Mouse (Mus musculus) limb, embryonic 14.5 days (tissue): ENCODE measurements around the gene Atp7a. TPM values are rescaled to one million over a fixed set of nuclear protein-coding genes. Genes with fewer than 3 reads are reported as not detected.

Experiments
- ATAC-seq: fragments of 200-750 bp; cut with Nextera tagmentation; 2 replicates; pipeline ENCODE4 v1.8.0; 2017; ENCODE audit warnings: low read depth, moderate number of reproducible peaks, moderate TSS enrichment; ENCODE audit not compliant: low FRiP score
- DNase-seq: peaks from one replicate; pipeline ENCODE4 v3.0.0-alpha.2; 2015; ENCODE audit warnings: low spot score
- H3K27ac ChIP-seq: fragments of 300-500 bp; sonication (generic); replicated peaks from 2 replicates; pipeline ENCODE4 v1.5.1; 2014; ENCODE audit warnings: low read depth, mild to moderate bottlenecking, low read length, moderate library complexity, mixed read lengths
- H3K27me3 ChIP-seq: fragments of 300-500 bp; sonication (generic); 2 replicates; pipeline ENCODE4 v1.6.1; 2014; ENCODE audit warnings: low read length, mixed read lengths; ENCODE audit not compliant: control insufficient read depth, insufficient read depth
- H3K36me3 ChIP-seq: fragments of 300-500 bp; sonication (generic); 2 replicates; pipeline ENCODE4 v1.6.1; 2014; ENCODE audit warnings: mild to moderate bottlenecking, low read length, moderate library complexity, mixed read lengths; ENCODE audit not compliant: control insufficient read depth, insufficient read depth
- H3K4me1 ChIP-seq: fragments of 300-500 bp; sonication (generic); 2 replicates; pipeline ENCODE4 v1.6.1; 2014; ENCODE audit warnings: antibody characterized with exemption, low read length, mixed read lengths; ENCODE audit not compliant: control insufficient read depth, insufficient read depth
- H3K4me2 ChIP-seq: fragments of 300-500 bp; sonication (generic); replicated peaks from 2 replicates; pipeline ENCODE4 v1.6.1; 2014; ENCODE audit warnings: low read depth, mild to moderate bottlenecking, low read length, moderate library complexity; ENCODE audit not compliant: severe bottlenecking
- H3K4me3 ChIP-seq: fragments of 300-500 bp; sonication (generic); replicated peaks from 2 replicates; pipeline ENCODE4 v1.5.1; 2014; ENCODE audit warnings: low read length
- H3K9ac ChIP-seq: fragments of 300-500 bp; sonication (generic); 2 replicates; pipeline ENCODE4 v1.6.1; 2014; ENCODE audit warnings: mild to moderate bottlenecking, low read depth, low read length, moderate library complexity; ENCODE audit not compliant: severe bottlenecking
- H3K9me3 ChIP-seq: fragments of 300-500 bp; sonication (generic); 2 replicates; pipeline ENCODE4 v1.6.1; 2016; ENCODE audit warnings: low read length; ENCODE audit not compliant: control insufficient read depth
- POLR2A ChIP-seq: fragments of 200-500 bp; IDR thresholded peaks from 2 replicates; pipeline ENCODE4 v1.8.0; 2012; ENCODE audit warnings: inconsistent platforms, mild to moderate bottlenecking, moderate library complexity, borderline replicate concordance; ENCODE audit not compliant: insufficient read depth, insufficient read length; ENCODE audit errors: extremely low read depth
- WGBS: fragments of 180-500 bp; shearing (Covaris S2); extraction: QIAGEN DNeasy Blood & Tissue Kit; methylation state at CpG from one replicate; pipeline ENCODE4 v1.1.7; 2014; 5-methylcytosine and 5-hydroxymethylcytosine counted together
- polyA plus RNA-seq, 2 experiments: library from polyadenylated mRNA; depleted of rRNA in 1 of 2; stranded (reverse) in 1 of 2; unstranded in 1 of 2; fragments of >200 nt; fragmentation: Nextera tagmentation in 1 of 2; extraction: Ambion mirVana in 1 of 2; gene quantifications; 2 replicates each; pipeline versions ENCODE4 v1.2.1 to v1.2.3; 2012 to 2014

Gene Atp7a
- polyA plus RNA-seq, 2 experiments = 10.3 to 30.0 TPM

- Histone ChIP-seq H3K4me2 (no peak overlapping the region), H3K36me3 (no peaks in the 10 kb centered on the region), H3K4me3 (no peak overlapping the region), H3K27ac (no peak overlapping the region), H3K27me3 (no peaks in the 10 kb centered on the region), H3K9me3 (no peaks in the 10 kb centered on the region), H3K9ac (no peak overlapping the region), H3K4me1 (no peaks in the 10 kb centered on the region)
- WGBS = 86% methylated on average over 1 of the region's 1 CpGs
- ATAC-seq (no peak), DNase-seq (no peak)
- no peak for TF ChIP-seq POLR2A
Observed at GRCm38 (mm10) chrX:106165089-106165488, 138.0 kb downstream of the Atp7a start.

- 33% methylated on average over 18 of the region's 18 CpGs for WGBS
- Histone ChIP-seq H3K9ac (no peak overlapping the region), H3K4me3 (peak overlapping the region; percentile 27)
Observed at GRCm38 (mm10) chrX:106171106-106171852, 144.2 kb downstream of the Atp7a start.

GRCm38 (mm10) chrX:106171853-106172154 lies 144.7 kb downstream of the Atp7a start:
- Histone ChIP-seq H3K36me3 (no peaks in the 10 kb centered on the region), H3K9me3 (no peaks in the 10 kb centered on the region), H3K4me2 (peak overlapping the region; percentile 39; the same call in 1 of the 2 replicates), H3K27me3 (no peaks in the 10 kb centered on the region), H3K9ac (no peak overlapping the region), H3K4me3 (peak overlapping the region; percentile 27), H3K4me1 (no peaks in the 10 kb centered on the region), H3K27ac (no peak overlapping the region)
- no peak for TF ChIP-seq POLR2A
- 63% methylated on average over 5 of the region's 6 CpGs for WGBS
- no peak for DNase-seq
- ATAC-seq = no peak

More at GRCm38 (mm10) chrX:106171106-106171852, 144.2 kb downstream of the Atp7a start:
- DNase-seq (peak; percentile 87), ATAC-seq (peak; percentile 81)
- Histone ChIP-seq H3K9me3 (no peaks in the 10 kb centered on the region), H3K27me3 (no peaks in the 10 kb centered on the region), H3K36me3 (no peaks in the 10 kb centered on the region), H3K4me1 (no peaks in the 10 kb centered on the region), H3K4me2 (peak overlapping the region; percentile 39; the same call in 1 of the 2 replicates), H3K27ac (no peak overlapping the region)
- TF ChIP-seq POLR2A = no peak

Other genes with a start within 250 kb of the Atp7a start
- 80.3 and 87.5 TPM in 2 replicates for gene Atrx, start 97.9 kb upstream of the Atp7a start, polyA plus RNA-seq (2012; rRNA removed)
- 143 and 173 TPM in 2 replicates for gene Atrx, start 97.9 kb upstream of the Atp7a start, polyA plus RNA-seq (2014; fragmentation: Nextera tagmentation; extraction: Ambion mirVana)
- gene Magt1, start 15.4 kb upstream of the Atp7a start, polyA plus RNA-seq (2012; rRNA removed) = 24.3 and 26.8 TPM in 2 replicates
- gene Magt1, start 15.4 kb upstream of the Atp7a start, polyA plus RNA-seq (2014; fragmentation: Nextera tagmentation; extraction: Ambion mirVana) = 55.3 and 60.1 TPM in 2 replicates
- 241 and 276 TPM in 2 replicates for gene Cox7b, start 11.6 kb upstream of the Atp7a start, polyA plus RNA-seq (2012; rRNA removed)
- 371 and 402 TPM in 2 replicates for gene Cox7b, start 11.6 kb upstream of the Atp7a start, polyA plus RNA-seq (2014; fragmentation: Nextera tagmentation; extraction: Ambion mirVana)
- gene Tlr13, start 115.9 kb downstream of the Atp7a start, polyA plus RNA-seq (2012; rRNA removed) = 0.68 and 0.84 TPM in 2 replicates
- gene Tlr13, start 115.9 kb downstream of the Atp7a start, polyA plus RNA-seq (2014; fragmentation: Nextera tagmentation; extraction: Ambion mirVana) = 0.76 and 1.2 TPM in 2 replicates
- gene Pgk1, start 159.8 kb downstream of the Atp7a start, polyA plus RNA-seq (2012; rRNA removed) = 329 and 352 TPM in 2 replicates
- gene Pgk1, start 159.8 kb downstream of the Atp7a start, polyA plus RNA-seq (2014; fragmentation: Nextera tagmentation; extraction: Ambion mirVana) = 312 and 332 TPM in 2 replicates
- 7.8 and 8.2 TPM in 2 replicates for gene Taf9b, start 193.9 kb downstream of the Atp7a start, polyA plus RNA-seq (2012; rRNA removed)
- gene Taf9b, start 193.9 kb downstream of the Atp7a start, polyA plus RNA-seq (2014; fragmentation: Nextera tagmentation; extraction: Ambion mirVana) = 8.1 and 10.6 TPM in 2 replicates
- gene Fnd3c2, start 228.1 kb downstream of the Atp7a start, polyA plus RNA-seq (2012; rRNA removed) = 0.04 TPM in 1 of 2 replicates, not detected in the other
- gene Fnd3c2, start 228.1 kb downstream of the Atp7a start, polyA plus RNA-seq (2014; fragmentation: Nextera tagmentation; extraction: Ambion mirVana) = not detected in 2 replicates